Mouse (Mus musculus) forebrain, embryonic 16.5 days (tissue): Measurements from ENCODE around the gene Rnf26. TPM values are rescaled to one million over a fixed set of nuclear protein-coding genes. Genes with fewer than 3 reads are reported as not detected.
A peak's percentile ranks its signal among the peaks of the same experiment; 100 is the strongest.
"Not testable (repeated sequence)": the region's sequence is repeated elsewhere in the genome, so short reads cannot be mapped to it uniquely, and the experiment has no call there.

ENCODE experiments used
- ATAC-seq: fragments of 200-750 bp; cut with Nextera tagmentation; 2 replicates; pipeline ENCODE4 v1.8.0; 2017; ENCODE audit warnings: mild to moderate bottlenecking, moderate library complexity
- H3K27ac ChIP-seq: fragments of 300-500 bp; sonication (generic); 2 replicates; pipeline ENCODE4 v1.5.1; 2014; ENCODE audit warnings: low read length, control low read depth
- H3K27me3 ChIP-seq: fragments of 300-500 bp; sonication (generic); replicated peaks from 2 replicates; pipeline ENCODE4 v1.6.1; 2014; ENCODE audit warnings: low read length; ENCODE audit not compliant: control insufficient read depth, insufficient read depth
- H3K36me3 ChIP-seq: fragments of 300-500 bp; sonication (generic); 2 replicates; pipeline ENCODE4 v1.6.1; 2014; ENCODE audit not compliant: control insufficient read depth, insufficient read depth
- H3K4me1 ChIP-seq: fragments of 300-500 bp; sonication (generic); replicated peaks from 2 replicates; pipeline ENCODE4 v1.6.1; 2014; ENCODE audit warnings: low read length; ENCODE audit not compliant: control insufficient read depth, insufficient read depth
- H3K4me2 ChIP-seq: fragments of 300-500 bp; sonication (generic); 2 replicates; pipeline ENCODE4 v1.6.1; 2014; ENCODE audit warnings: mild to moderate bottlenecking, low read length, control low read depth
- H3K4me3 ChIP-seq: fragments of 300-500 bp; sonication (generic); replicated peaks from 2 replicates; pipeline ENCODE4 v1.5.1; 2014; ENCODE audit warnings: mild to moderate bottlenecking, low read length, control low read depth
- H3K9ac ChIP-seq: fragments of 300-500 bp; sonication (generic); replicated peaks from 2 replicates; pipeline ENCODE4 v1.6.1; 2014; ENCODE audit warnings: low read depth, low read length, control low read depth
- H3K9me3 ChIP-seq: fragments of 300-500 bp; sonication (generic); 2 replicates; pipeline ENCODE4 v1.6.1; 2016; ENCODE audit warnings: low read length; ENCODE audit not compliant: control insufficient read depth
- WGBS: fragments of 180-500 bp; shearing (Covaris S2); extraction: QIAGEN DNeasy Blood & Tissue Kit; methylation state at CpG from one replicate; pipeline ENCODE4 v1.1.7; 2014; 5-methylcytosine and 5-hydroxymethylcytosine counted together
- polyA plus RNA-seq: library from polyadenylated mRNA; unstranded; fragments of >200 nt; fragmentation: Nextera tagmentation; extraction: Ambion mirVana; gene quantifications from 2 replicates; pipeline ENCODE4 v1.2.1, GENCODE M21; 2015

The Rnf26 gene
- polyA plus RNA-seq, 1 experiment from 2014 or later: 33.4 TPM

GRCm38 (mm10) chr9:44111909-44112308 lies 1.4 kb downstream of the Rnf26 start:
- H3K9me3 ChIP-seq, H3K4me2 ChIP-seq, ATAC-seq, H3K27me3 ChIP-seq, H3K4me3 ChIP-seq, H3K36me3 ChIP-seq, H3K27ac ChIP-seq, H3K9ac ChIP-seq: not testable (repeated sequence)
- 63% methylated on average over 9 of the region's 12 CpGs for WGBS
- peaks cover 40% of the 10 kb centered on the region for H3K4me1 ChIP-seq

GRCm38 (mm10) chr9:44109360-44110095 lies 3.8 kb downstream of the Rnf26 start:
- H3K4me2 ChIP-seq: peak overlapping the region; percentile 34
- H3K9ac ChIP-seq: no peak overlapping the region
- no peaks in the 10 kb centered on the region for H3K27me3 ChIP-seq
- WGBS: 30% methylated on average over 9 of the region's 9 CpGs
- no peak overlapping the region for H3K4me3 ChIP-seq
- no peak for ATAC-seq
- no peak overlapping the region for H3K27ac ChIP-seq
- peaks cover 47% of the 10 kb centered on the region for H3K4me1 ChIP-seq
- H3K9me3 ChIP-seq: no peaks in the 10 kb centered on the region
- no peaks in the 10 kb centered on the region for H3K36me3 ChIP-seq

GRCm38 (mm10) chr9:44108269-44109055 lies 4.9 kb downstream of the Rnf26 start:
- 0 out of 2 replicates have a peak overlapping the region, but pooled peaks have one; percentile 30 for H3K9ac ChIP-seq
- WGBS: 76% methylated on average over 31 of the region's 31 CpGs
- H3K27me3 ChIP-seq: no peaks in the 10 kb centered on the region
- H3K27ac ChIP-seq: no peak overlapping the region
- no peak for ATAC-seq
- H3K4me2 ChIP-seq: peak overlapping the region; percentile 35
- H3K4me3 ChIP-seq: no peak overlapping the region
- peaks cover 47% of the 10 kb centered on the region for H3K4me1 ChIP-seq
- H3K9me3 ChIP-seq: no peaks in the 10 kb centered on the region
- H3K36me3 ChIP-seq: no peaks in the 10 kb centered on the region

- WGBS: 30% methylated on average over 25 of the region's 25 CpGs
- Histone ChIP-seq H3K27me3 (no peaks in the 10 kb centered on the region), H3K27ac (peak overlapping the region; percentile 71), H3K4me2 (peak overlapping the region; percentile 35), H3K4me3 (peak overlapping the region; percentile 5; the same call in 1 of the 2 replicates), H3K9ac (peak overlapping the region; percentile 33), H3K36me3 (no peaks in the 10 kb centered on the region), H3K9me3 (no peaks in the 10 kb centered on the region), H3K4me1 (peaks cover 47% of the 10 kb centered on the region)
- ATAC-seq: peak; percentile 18; the same call in 1 of the 2 replicates
These were observed 5.6 kb downstream of the Rnf26 start for GRCm38 (mm10) chr9:44107557-44108179.

- H3K9me3 ChIP-seq: no peaks in the 10 kb centered on the region
- WGBS: 21% methylated on average over 8 of the region's 8 CpGs
- ATAC-seq: peak; percentile 65
- peak within 1 kb of the TSS; percentile 5; the same call in 1 of the 2 replicates for H3K4me3 ChIP-seq
- H3K4me2 ChIP-seq: peak within 1 kb of the TSS; percentile 35
- no peaks in the 10 kb centered on the region for H3K36me3 ChIP-seq
- peak within 1 kb of the TSS; percentile 71 for H3K27ac ChIP-seq
- peaks cover 45% of the 10 kb centered on the region for H3K4me1 ChIP-seq
- H3K9ac ChIP-seq: peak within 1 kb of the TSS; percentile 33
- no peaks in the 10 kb centered on the region for H3K27me3 ChIP-seq
These were observed 6.2 kb downstream of the Rnf26 start, which contains the start of gene C1qtnf5 for GRCm38 (mm10) chr9:44107110-44107509. Gene C1qtnf5 (plus strand): TSS chr9:44107245.

- Histone ChIP-seq H3K9ac (no peak overlapping the region; the same call in 1 of the 2 replicates), H3K4me3 (no peak overlapping the region), H3K27me3 (no peaks in the 10 kb centered on the region), H3K4me1 (peaks cover 45% of the 10 kb centered on the region), H3K4me2 (peak overlapping the region; percentile 35; the same call in 1 of the 2 replicates), H3K27ac (peak overlapping the region; percentile 71; the same call in 1 of the 2 replicates), H3K9me3 (no peaks in the 10 kb centered on the region), H3K36me3 (no peaks in the 10 kb centered on the region)
- 72% methylated on average over 4 of the region's 4 CpGs for WGBS
- no peak for ATAC-seq
These were observed 6.7 kb downstream of the Rnf26 start for GRCm38 (mm10) chr9:44106596-44106995.

- Histone ChIP-seq H3K9ac (no peak overlapping the region), H3K9me3 (no peaks in the 10 kb centered on the region), H3K27me3 (no peaks in the 10 kb centered on the region), H3K4me3 (no peak overlapping the region), H3K4me2 (no peak overlapping the region), H3K36me3 (no peaks in the 10 kb centered on the region), H3K27ac (no peak overlapping the region), H3K4me1 (peaks cover 45% of the 10 kb centered on the region)
- ATAC-seq: no peak
- 90% methylated on average over 7 of the region's 7 CpGs for WGBS
These were observed 7.1 kb downstream of the Rnf26 start for GRCm38 (mm10) chr9:44106182-44106581.

- no peaks in the 10 kb centered on the region for H3K9me3 ChIP-seq
- H3K9ac ChIP-seq: no peak overlapping the region
- WGBS: 93% methylated on average over 10 of the region's 10 CpGs
- peaks cover 45% of the 10 kb centered on the region for H3K4me1 ChIP-seq
- no peaks in the 10 kb centered on the region for H3K27me3 ChIP-seq
- ATAC-seq: no peak
- H3K27ac ChIP-seq: no peak overlapping the region
- no peak overlapping the region for H3K4me2 ChIP-seq
- no peaks in the 10 kb centered on the region for H3K36me3 ChIP-seq
- no peak overlapping the region for H3K4me3 ChIP-seq
These were observed 7.5 kb downstream of the Rnf26 start for GRCm38 (mm10) chr9:44105781-44106180.

GRCm38 (mm10) chr9:44104881-44105280 lies 8.4 kb downstream of the Rnf26 start:
- no peak for ATAC-seq
- no peak overlapping the region for H3K4me3 ChIP-seq
- no peak overlapping the region for H3K27ac ChIP-seq
- H3K4me2 ChIP-seq: no peak overlapping the region
- no peaks in the 10 kb centered on the region for H3K27me3 ChIP-seq
- peaks cover 37% of the 10 kb centered on the region for H3K4me1 ChIP-seq
- H3K9ac ChIP-seq: no peak overlapping the region
- WGBS: 93% methylated on average over 7 of the region's 7 CpGs
- H3K36me3 ChIP-seq: no peaks in the 10 kb centered on the region
- H3K9me3 ChIP-seq: no peaks in the 10 kb centered on the region
